Mouse (Mus musculus) macrophage (primary cell): ENCODE measurements around the gene Tbl3. TPM values are rescaled to one million over a fixed set of nuclear protein-coding genes. Genes with fewer than 3 reads are reported as not detected.

ENCODE experiments used
- H3K27ac ChIP-seq: fragments of 350-480 bp; formaldehyde crosslinking; 2 replicates; pipeline ENCODE4 v1.9.0; 2021
- H3K36me3 ChIP-seq: fragments of 350-480 bp; formaldehyde crosslinking; 2 replicates; pipeline ENCODE4 v1.9.0; 2021; ENCODE audit errors: inconsistent target
- H3K4me3 ChIP-seq: fragments of 350-480 bp; formaldehyde crosslinking; 2 replicates; pipeline ENCODE4 v1.9.0; 2021; ENCODE audit errors: inconsistent target
- H3K79me2 ChIP-seq: fragments of 350-480 bp; formaldehyde crosslinking; 2 replicates; pipeline ENCODE4 v1.9.0; 2021; ENCODE audit errors: inconsistent target
- whole genome bisulfite sequencing: methylation state at CpG from one replicate; pipeline ENCODE4 v1.1.7; 2026; ENCODE audit warnings: inconsistent platforms; ENCODE audit not compliant: missing documents; 5-methylcytosine and 5-hydroxymethylcytosine counted together
- polyA plus RNA-seq: library from polyadenylated mRNA; stranded (reverse); fragments of 250-400 nt; gene quantifications from 3 replicates; pipeline ENCODE4 v1.2.4, GENCODE M21; 2018; ENCODE audit warnings: inconsistent platforms

Tbl3 gene
- polyA plus RNA-seq, 1 experiment from 2014 or later: 10.6 TPM

- WGBS: 86% methylated on average over 6 of the region's 7 CpGs
- H3K27ac ChIP-seq: peak overlapping the region; percentile 31
- no peak overlapping the region for H3K4me3 ChIP-seq
These were observed 28.0 kb upstream of the Tbl3 start for GRCm38 (mm10) chr17:24735446-24735845.

GRCm38 (mm10) chr17:24734513-24734912 is 27.1 kb upstream of the Tbl3 start:
- Histone ChIP-seq H3K79me2 (peaks cover 30% of the 10 kb centered on the region), H3K36me3 (peaks cover 6% of the 10 kb centered on the region; the same call in 1 of the 2 replicates), H3K27ac (no peak overlapping the region), H3K4me3 (no peak overlapping the region)
- 100% methylated on average over 1 of the region's 1 CpGs for WGBS

More at GRCm38 (mm10) chr17:24735446-24735845, 28.0 kb upstream of the Tbl3 start:
- Histone ChIP-seq H3K79me2 (peaks cover 38% of the 10 kb centered on the region), H3K36me3 (peaks cover 14% of the 10 kb centered on the region)

GRCm38 (mm10) chr17:24733434-24734050 is 26.1 kb upstream of the Tbl3 start:
- H3K79me2 ChIP-seq: peaks cover 21% of the 10 kb centered on the region
- 83% methylated on average over 21 of the region's 21 CpGs for WGBS
- H3K36me3 ChIP-seq: no peaks in the 10 kb centered on the region
- H3K4me3 ChIP-seq: no peak overlapping the region
- H3K27ac ChIP-seq: no peak overlapping the region

- H3K36me3 ChIP-seq: no peaks in the 10 kb centered on the region
- H3K27ac ChIP-seq: no peak overlapping the region
- H3K79me2 ChIP-seq: peaks cover 9% of the 10 kb centered on the region; the same call in 1 of the 2 replicates
- H3K4me3 ChIP-seq: no peak overlapping the region
- WGBS: 93% methylated on average over 12 of the region's 12 CpGs
These were observed 24.9 kb upstream of the Tbl3 start for GRCm38 (mm10) chr17:24732233-24732935.

GRCm38 (mm10) chr17:24730787-24731186 is 23.3 kb upstream of the Tbl3 start:
- Histone ChIP-seq H3K27ac (no peak overlapping the region), H3K4me3 (no peak overlapping the region), H3K36me3 (no peaks in the 10 kb centered on the region), H3K79me2 (no peaks in the 10 kb centered on the region)
- WGBS: 88% methylated on average over 14 of the region's 14 CpGs

GRCm38 (mm10) chr17:24729067-24729466 is 21.6 kb upstream of the Tbl3 start:
- over 99% methylated on average over 6 of the region's 6 CpGs for WGBS
- H3K79me2 ChIP-seq: peaks cover under 1% of the 10 kb centered on the region; the same call in 1 of the 2 replicates
- no peak overlapping the region for H3K27ac ChIP-seq
- no peaks in the 10 kb centered on the region for H3K36me3 ChIP-seq
- H3K4me3 ChIP-seq: no peak overlapping the region

GRCm38 (mm10) chr17:24728184-24728583 is 20.7 kb upstream of the Tbl3 start:
- Histone ChIP-seq H3K4me3 (no peak overlapping the region), H3K79me2 (peaks cover 10% of the 10 kb centered on the region), H3K27ac (no peak overlapping the region), H3K36me3 (no peaks in the 10 kb centered on the region)
- 73% methylated on average over 17 of the region's 17 CpGs for WGBS

- peaks cover 15% of the 10 kb centered on the region for H3K79me2 ChIP-seq
- H3K27ac ChIP-seq: no peak within 1 kb of the TSS
- no peak within 1 kb of the TSS for H3K4me3 ChIP-seq
- no peaks in the 10 kb centered on the region for H3K36me3 ChIP-seq
- 94% methylated on average over 2 of the region's 2 CpGs for WGBS
These were observed 20.2 kb upstream of the Tbl3 start, which contains the start of gene Rpl3l for GRCm38 (mm10) chr17:24727618-24728017. TSS of gene Rpl3l (plus strand) at chr17:24727820.

- Histone ChIP-seq H3K79me2 (peaks cover 33% of the 10 kb centered on the region), H3K27ac (no peak overlapping the region), H3K36me3 (peaks cover 5% of the 10 kb centered on the region; the same call in 1 of the 2 replicates), H3K4me3 (no peak overlapping the region)
- 80% methylated on average over 3 of the region's 3 CpGs for WGBS
These were observed 18.4 kb upstream of the Tbl3 start for GRCm38 (mm10) chr17:24725637-24726390.

- Histone ChIP-seq H3K4me3 (peak within 1 kb of the TSS; percentile 73), H3K27ac (peak within 1 kb of the TSS; percentile 52), H3K36me3 (peaks cover 5% of the 10 kb centered on the region; the same call in 1 of the 2 replicates), H3K79me2 (peaks cover 43% of the 10 kb centered on the region)
- WGBS: under 1% methylated on average over 30 of the region's 30 CpGs
These were observed 16.7 kb upstream of the Tbl3 start, which contains the start of gene Ndufb10 for GRCm38 (mm10) chr17:24724184-24724583. TSS of gene Ndufb10 (minus strand) at chr17:24724478.

- Histone ChIP-seq H3K79me2 (peaks cover 46% of the 10 kb centered on the region), H3K36me3 (peaks cover 5% of the 10 kb centered on the region; the same call in 1 of the 2 replicates), H3K4me3 (peak overlapping the region; percentile 73), H3K27ac (peak overlapping the region; percentile 52)
- under 1% methylated on average over 15 of the region's 15 CpGs for WGBS
These were observed 16.4 kb upstream of the Tbl3 start for GRCm38 (mm10) chr17:24723881-24724180.

GRCm38 (mm10) chr17:24723122-24723880 is 15.8 kb upstream of the Tbl3 start:
- H3K27ac ChIP-seq: peak overlapping the region; percentile 52
- WGBS: 2% methylated on average over 12 of the region's 12 CpGs

GRCm38 (mm10) chr17:24722220-24722924 is 14.9 kb upstream of the Tbl3 start:
- no peak overlapping the region for H3K4me3 ChIP-seq
- no peak overlapping the region for H3K27ac ChIP-seq
- WGBS: 80% methylated on average over 13 of the region's 13 CpGs
- peaks cover 49% of the 10 kb centered on the region for H3K79me2 ChIP-seq
- peaks cover 5% of the 10 kb centered on the region; the same call in 1 of the 2 replicates for H3K36me3 ChIP-seq

More at GRCm38 (mm10) chr17:24723122-24723880, 15.8 kb upstream of the Tbl3 start:
- peaks cover 49% of the 10 kb centered on the region for H3K79me2 ChIP-seq
- peak overlapping the region; percentile 73 for H3K4me3 ChIP-seq
- H3K36me3 ChIP-seq: peaks cover 5% of the 10 kb centered on the region; the same call in 1 of the 2 replicates
